In the genomic region with DNA sequence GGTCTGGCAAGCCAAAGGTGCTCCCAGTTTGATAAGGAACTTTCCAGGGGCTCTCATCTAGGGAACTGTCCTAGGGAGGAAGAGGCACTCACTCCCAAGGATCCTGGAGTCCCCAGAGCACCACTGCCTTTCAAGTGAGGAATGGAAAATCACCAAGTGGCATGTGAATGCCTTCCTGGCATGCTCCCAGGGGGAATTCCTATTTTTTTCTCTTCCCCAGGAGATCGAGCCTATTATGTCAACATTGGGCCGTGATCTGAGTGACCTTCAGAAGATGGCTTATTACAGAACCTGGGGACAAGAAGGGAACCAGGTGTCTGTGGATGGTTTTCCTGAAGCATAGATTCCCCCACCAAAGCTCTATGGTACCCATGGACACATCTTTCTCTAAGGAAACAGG, we compare ENCODE assay signal across 18 mouse cellular contexts.
A peak's percentile ranks its signal among the peaks of the same experiment; 100 is the strongest.
DNase-seq lines count a peak whose midpoint lies in the region; ATAC-seq and TF ChIP-seq lines count a peak whose summit lies in the region.
"Had no signal": no experiment of that assay in that cellular context is flagged by ENCODE, and none has a peak within 500 bp of the region (broad histone marks: within the 10 kb centered on the region; RNA-seq: fewer than 3 reads in every experiment).

No protein-coding gene starts in this region.

- H3K4me3 ChIP-seq in heart, embryonic 13.5 days, result no peak overlapping the region
- no peak overlapping the region for H3K4me3 ChIP-seq in midbrain, embryonic 11.5 days (ENCODE audit: low read depth, low read length)
- no peak overlapping the region for H3K4me3 ChIP-seq in midbrain, postnatal 0 days (ENCODE audit: low read depth, low read length)
- no peak overlapping the region for H3K4me3 ChIP-seq in kidney, embryonic 16.5 days (ENCODE audit: low read length)
- H3K4me3 ChIP-seq: embryonic facial prominence, embryonic 13.5 days; forebrain, embryonic 13.5 days; intestine, embryonic 15.5 days; midbrain, embryonic 13.5 days; neural tube, embryonic 12.5 days had no signal

- H3K27me3 ChIP-seq in heart, embryonic 13.5 days (replicated peaks), result no peaks in the 10 kb centered on the region
- H3K27me3 ChIP-seq in midbrain, embryonic 11.5 days (ENCODE audit: control insufficient read depth, insufficient read depth, low read length), result no peaks in the 10 kb centered on the region
- no peaks in the 10 kb centered on the region for H3K27me3 ChIP-seq in midbrain, postnatal 0 days (ENCODE audit: insufficient read depth, low read length)
- H3K27me3 ChIP-seq in kidney, embryonic 16.5 days (ENCODE audit: insufficient read depth, low read length), result no peaks in the 10 kb centered on the region
- H3K27me3 ChIP-seq: embryonic facial prominence, embryonic 13.5 days; forebrain, embryonic 13.5 days; intestine, embryonic 15.5 days; midbrain, embryonic 13.5 days; neural tube, embryonic 12.5 days had no signal

- H3K9ac ChIP-seq in heart, embryonic 13.5 days, result no peak overlapping the region
- no peak overlapping the region for H3K9ac ChIP-seq in midbrain, embryonic 11.5 days (ENCODE audit: low read length)
- H3K9ac ChIP-seq in midbrain, postnatal 0 days (replicated peaks; ENCODE audit: low read length, poor library complexity, severe bottlenecking), result no peak overlapping the region
- no peak overlapping the region for H3K9ac ChIP-seq in kidney, embryonic 16.5 days (replicated peaks; ENCODE audit: low read length)
- H3K9ac ChIP-seq: embryonic facial prominence, embryonic 13.5 days; forebrain, embryonic 13.5 days; intestine, embryonic 15.5 days; liver, embryonic 14.5 days; midbrain, embryonic 13.5 days; neural tube, embryonic 12.5 days had no signal

- ATAC-seq in heart, embryonic 13.5 days (ENCODE audit: extremely low read depth, insufficient number of reproducible peaks, low FRiP score, low TSS enrichment), result no peak
- ATAC-seq in midbrain, embryonic 11.5 days (ENCODE audit: low FRiP score), result no peak
- no peak for ATAC-seq in midbrain, postnatal 0 days (ENCODE audit: low FRiP score)
- ATAC-seq in kidney, embryonic 16.5 days (ENCODE audit: low FRiP score, low TSS enrichment), result no peak
- no peak for ATAC-seq in CD4-positive, CD25-positive, alpha-beta regulatory T cell, adult 4 months
- no peak for ATAC-seq in frontal cortex, adult (ENCODE audit: low TSS enrichment)
- ATAC-seq in monocyte, adult 5-6 weeks (replicated peaks; ENCODE audit: insufficient number of reproducible peaks, low FRiP score, low TSS enrichment, poor library complexity, severe bottlenecking), result no peak
- ATAC-seq: forebrain, embryonic 13.5 days; intestine, embryonic 15.5 days; midbrain, embryonic 13.5 days had no signal

- H3K27ac ChIP-seq in heart, embryonic 13.5 days (replicated peaks), result peak overlapping the region; percentile 43; the same call in 1 of the 2 replicates
- H3K27ac ChIP-seq in midbrain, embryonic 11.5 days (ENCODE audit: low read depth, low read length), result no peak overlapping the region
- H3K27ac ChIP-seq in midbrain, postnatal 0 days (ENCODE audit: low read depth, low read length), result no peak overlapping the region
- H3K27ac ChIP-seq in kidney, embryonic 16.5 days (ENCODE audit: low read length), result 0 out of 2 replicates have a peak overlapping the region, but pooled peaks have one; percentile 22
- H3K27ac ChIP-seq: embryonic facial prominence, embryonic 13.5 days; forebrain, embryonic 13.5 days; intestine, embryonic 15.5 days; liver, embryonic 14.5 days; midbrain, embryonic 13.5 days; neural tube, embryonic 12.5 days had no signal

- no peak overlapping the region for H3K4me2 ChIP-seq in heart, embryonic 13.5 days
- no peak overlapping the region for H3K4me2 ChIP-seq in midbrain, embryonic 11.5 days
- H3K4me2 ChIP-seq in midbrain, postnatal 0 days (ENCODE audit: low read depth, low read length, poor library complexity, severe bottlenecking), result no peak overlapping the region
- H3K4me2 ChIP-seq in kidney, embryonic 16.5 days (replicated peaks; ENCODE audit: low read depth, low read length), result no peak overlapping the region
- H3K4me2 ChIP-seq: embryonic facial prominence, embryonic 13.5 days; forebrain, embryonic 13.5 days; intestine, embryonic 15.5 days; midbrain, embryonic 13.5 days; neural tube, embryonic 12.5 days had no signal

- peaks cover 50% of the 10 kb centered on the region for H3K4me1 ChIP-seq in heart, embryonic 13.5 days
- H3K4me1 ChIP-seq in midbrain, embryonic 11.5 days (ENCODE audit: control insufficient read depth, insufficient read depth, low read length), result no peaks in the 10 kb centered on the region
- peaks cover 7% of the 10 kb centered on the region for H3K4me1 ChIP-seq in midbrain, postnatal 0 days (ENCODE audit: insufficient read depth, low read length)
- peaks cover 15% of the 10 kb centered on the region for H3K4me1 ChIP-seq in kidney, embryonic 16.5 days (ENCODE audit: insufficient read depth, low read length)

- H3K9me3 ChIP-seq in heart, embryonic 13.5 days, result no peaks in the 10 kb centered on the region
- H3K9me3 ChIP-seq in midbrain, embryonic 11.5 days (ENCODE audit: control insufficient read depth, low read length), result no peaks in the 10 kb centered on the region
- no peaks in the 10 kb centered on the region for H3K9me3 ChIP-seq in midbrain, postnatal 0 days (ENCODE audit: low read length)
- H3K9me3 ChIP-seq in kidney, embryonic 16.5 days (ENCODE audit: low read length), result no peaks in the 10 kb centered on the region
- H3K9me3 ChIP-seq: embryonic facial prominence, embryonic 13.5 days; forebrain, embryonic 13.5 days; intestine, embryonic 15.5 days; midbrain, embryonic 13.5 days; neural tube, embryonic 12.5 days had no signal

- no peak for DNase-seq in heart, adult 9 months (ENCODE audit: low spot score in 2 of 2)
- peak; percentile 59 for DNase-seq in midbrain, embryonic 11.5 days (ENCODE audit: low spot score, missing footprints)
- no peak for DNase-seq in midbrain, postnatal 0 days (ENCODE audit: low spot score)
- DNase-seq: cerebellum, adult 9-10 months; gastrocnemius, postnatal 25 days; heart, postnatal 36 days; right cerebral cortex, adult 18-20 months had no signal

- WGBS in heart, embryonic 13.5 days, result 24% methylated on average over 2 of the region's 2 CpGs
- 91% methylated on average over 2 of the region's 2 CpGs for WGBS in midbrain, embryonic 11.5 days
- 57% methylated on average over 2 of the region's 2 CpGs for WGBS in midbrain, postnatal 0 days
- 64% methylated on average over 2 of the region's 2 CpGs for WGBS in kidney, embryonic 16.5 days

- TF ChIP-seq CTCF in midbrain, postnatal 0 days (IDR thresholded peaks at IDR 0.05), result no peak

- H3K36me3 ChIP-seq in heart, embryonic 13.5 days, result peaks cover 9% of the 10 kb centered on the region
- H3K36me3 ChIP-seq in midbrain, embryonic 11.5 days (ENCODE audit: control insufficient read depth, insufficient read depth, low read length), result 0 out of 2 replicates have a peak, but pooled peaks cover 2% of the 10 kb centered on the region
- H3K36me3 ChIP-seq in midbrain, postnatal 0 days (ENCODE audit: insufficient read depth, low read length), result no peaks in the 10 kb centered on the region
- no peaks in the 10 kb centered on the region for H3K36me3 ChIP-seq in kidney, embryonic 16.5 days (ENCODE audit: insufficient read depth, low read length)
- H3K36me3 ChIP-seq: intestine, embryonic 15.5 days had no signal

Comparison
In these comparisons a context has a peak if more than half of its experiments do, and no peak if none do; other contexts are left out.
1. H3K27ac ChIP-seq: peak in heart, embryonic 13.5 days (single experiment) and kidney, embryonic 16.5 days (single experiment); none in midbrain, embryonic 11.5 days (single experiment) and midbrain, postnatal 0 days (single experiment).